Mouse (Mus musculus) kidney, adult 2 months (tissue): Measurements from ENCODE around the gene Casp6.

Source experiments
- CTCF ChIP-seq: fragments of 200-500 bp; conservative IDR thresholded peaks from 2 replicates; pipeline ENCODE4 v1.5.1; 2011; ENCODE audit warnings: low read depth, mild to moderate bottlenecking, control low read depth, low read length, moderate library complexity, mixed read lengths; ENCODE audit not compliant: insufficient read depth, insufficient read length
- POLR2A ChIP-seq: fragments of 200-500 bp; IDR thresholded peaks from one replicate; pipeline ENCODE4 v1.6.1; 2011; ENCODE audit warnings: low read depth, low read length, control low read depth

DNA sequence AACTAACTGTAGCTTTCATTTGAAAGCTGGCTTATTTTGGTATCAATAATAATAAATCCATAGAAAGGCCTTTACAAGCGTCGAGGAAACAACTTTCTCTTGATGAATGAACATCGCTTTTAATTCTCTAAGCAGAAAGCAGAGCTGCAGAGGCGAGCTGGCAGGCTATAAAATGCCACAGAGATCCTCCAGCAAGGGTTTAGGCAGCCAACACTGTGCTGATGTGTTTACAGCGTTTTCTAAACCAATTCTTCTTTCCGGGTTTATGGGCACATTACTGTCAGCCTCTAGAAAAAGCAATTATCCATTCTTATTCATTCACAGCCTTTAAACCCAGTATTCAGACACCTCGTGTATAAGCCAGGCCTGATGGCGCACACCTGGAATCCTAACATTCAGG, 61.3 kb downstream of the Casp6 start:
- no peak for TF ChIP-seq CTCF
- no peak for TF ChIP-seq POLR2A
